Mouse (Mus musculus) telencephalon, adult 2 months (tissue): ENCODE data around the gene Gpr68.

ENCODE experiments used
- DNase-seq: peaks from one replicate; pipeline ENCODE4 v3.0.0-alpha.2; 2011; ENCODE audit warnings: low read depth, low spot score

The Gpr68 gene

GRCm38 (mm10) chr12:100831629-100832325 is 76.2 kb downstream of the Gpr68 start:
- no peak for DNase-seq

DNA sequence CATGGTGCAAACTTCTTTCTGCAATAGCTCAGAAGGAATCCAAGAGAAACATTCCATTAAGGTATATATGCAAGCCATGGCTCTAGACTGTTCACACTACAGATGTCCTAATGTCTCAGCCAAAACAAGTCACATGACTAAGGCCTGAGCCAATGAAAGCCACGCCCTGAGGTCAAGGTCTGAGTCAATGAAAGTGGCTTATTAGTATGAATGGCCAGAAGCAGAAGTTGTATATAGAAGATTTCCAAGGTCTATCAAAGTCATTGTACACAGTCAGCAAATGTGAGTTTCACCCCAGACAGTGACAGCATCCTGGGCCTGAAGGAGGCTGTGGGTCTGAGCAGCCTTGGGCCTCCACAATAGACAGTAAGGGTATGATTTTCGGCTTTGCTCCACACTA is 77.0 kb downstream of the Gpr68 start:
- DNase-seq, result no peak
